Mouse (Mus musculus) forebrain, embryonic 12.5 days (tissue): ENCODE measurements around the gene Rnf7. TPM values are rescaled to one million over a fixed set of nuclear protein-coding genes. Genes with fewer than 3 reads are reported as not detected.

ENCODE experiments used
- ATAC-seq: fragments of 200-750 bp; cut with Nextera tagmentation; 2 replicates; pipeline ENCODE4 v1.8.0; 2017; ENCODE audit warnings: moderate TSS enrichment; ENCODE audit not compliant: low FRiP score
- H3K27ac ChIP-seq: fragments of 300-500 bp; sonication (generic); 2 replicates; pipeline ENCODE4 v1.5.1; 2016; ENCODE audit warnings: mild to moderate bottlenecking
- H3K27me3 ChIP-seq: fragments of 300-500 bp; sonication (generic); 2 replicates; pipeline ENCODE4 v1.6.1; 2016; ENCODE audit warnings: mild to moderate bottlenecking
- H3K36me3 ChIP-seq: fragments of 300-500 bp; sonication (generic); replicated peaks from 2 replicates; pipeline ENCODE4 v1.6.1; 2016; ENCODE audit warnings: mild to moderate bottlenecking
- H3K4me1 ChIP-seq: fragments of 300-500 bp; sonication (generic); 2 replicates; pipeline ENCODE4 v1.6.1; 2016
- H3K4me2 ChIP-seq: fragments of 300-500 bp; sonication (generic); 2 replicates; pipeline ENCODE4 v1.6.1; 2016; ENCODE audit warnings: mild to moderate bottlenecking, moderate library complexity
- H3K4me3 ChIP-seq: fragments of 300-500 bp; sonication (generic); replicated peaks from 2 replicates; pipeline ENCODE4 v1.5.1; 2016; ENCODE audit warnings: mild to moderate bottlenecking
- H3K9ac ChIP-seq: fragments of 300-500 bp; sonication (generic); 2 replicates; pipeline ENCODE4 v1.6.1; 2016; ENCODE audit warnings: mild to moderate bottlenecking
- H3K9me3 ChIP-seq: fragments of 300-500 bp; sonication (generic); 2 replicates; pipeline ENCODE4 v1.6.1; 2016
- WGBS: fragments of 180-500 bp; shearing (Covaris S2); methylation state at CpG from one replicate; pipeline ENCODE4 v1.1.7; 2016; 5-methylcytosine and 5-hydroxymethylcytosine counted together
- polyA plus RNA-seq: library from polyadenylated mRNA; unstranded; fragments of >200 nt; fragmentation: Nextera tagmentation; extraction: Ambion mirVana; gene quantifications from 2 replicates; pipeline ENCODE4 v1.2.1, GENCODE M21; 2016

The Rnf7 gene
- polyA plus RNA-seq, 1 experiment from 2014 or later, result 231 TPM

DNA sequence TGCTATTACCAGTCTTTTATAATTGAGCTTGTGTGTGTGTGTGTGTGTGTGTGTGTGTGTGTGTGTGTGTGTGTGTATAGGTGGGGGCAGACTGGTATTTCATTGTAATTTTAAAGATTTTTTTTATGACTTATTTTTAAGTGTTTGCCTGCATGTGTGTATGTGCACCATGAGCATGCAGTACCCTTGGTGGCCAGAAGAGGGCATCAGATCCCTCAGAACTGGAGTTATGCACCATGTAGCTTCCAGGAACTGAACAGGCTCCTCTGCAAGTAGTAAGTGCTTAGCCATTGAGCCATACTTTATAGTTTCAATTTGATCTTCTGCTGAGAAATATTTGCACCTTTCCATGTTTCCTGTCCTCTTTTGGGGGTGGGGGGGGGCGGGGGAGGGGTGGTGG, 16.9 kb downstream of the Rnf7 start:
- no peak overlapping the region for H3K4me2 ChIP-seq
- peaks cover 15% of the 10 kb centered on the region; the same call in 1 of the 2 replicates for H3K36me3 ChIP-seq
- peaks cover 15% of the 10 kb centered on the region for H3K4me1 ChIP-seq
- peaks cover 12% of the 10 kb centered on the region for H3K9me3 ChIP-seq
- H3K27ac ChIP-seq, result no peak overlapping the region
- no peaks in the 10 kb centered on the region for H3K27me3 ChIP-seq
- no peak overlapping the region for H3K9ac ChIP-seq
- no peak overlapping the region for H3K4me3 ChIP-seq
- 67% methylated on average over 1 of the region's 1 CpGs for WGBS
- no peak for ATAC-seq

DNA sequence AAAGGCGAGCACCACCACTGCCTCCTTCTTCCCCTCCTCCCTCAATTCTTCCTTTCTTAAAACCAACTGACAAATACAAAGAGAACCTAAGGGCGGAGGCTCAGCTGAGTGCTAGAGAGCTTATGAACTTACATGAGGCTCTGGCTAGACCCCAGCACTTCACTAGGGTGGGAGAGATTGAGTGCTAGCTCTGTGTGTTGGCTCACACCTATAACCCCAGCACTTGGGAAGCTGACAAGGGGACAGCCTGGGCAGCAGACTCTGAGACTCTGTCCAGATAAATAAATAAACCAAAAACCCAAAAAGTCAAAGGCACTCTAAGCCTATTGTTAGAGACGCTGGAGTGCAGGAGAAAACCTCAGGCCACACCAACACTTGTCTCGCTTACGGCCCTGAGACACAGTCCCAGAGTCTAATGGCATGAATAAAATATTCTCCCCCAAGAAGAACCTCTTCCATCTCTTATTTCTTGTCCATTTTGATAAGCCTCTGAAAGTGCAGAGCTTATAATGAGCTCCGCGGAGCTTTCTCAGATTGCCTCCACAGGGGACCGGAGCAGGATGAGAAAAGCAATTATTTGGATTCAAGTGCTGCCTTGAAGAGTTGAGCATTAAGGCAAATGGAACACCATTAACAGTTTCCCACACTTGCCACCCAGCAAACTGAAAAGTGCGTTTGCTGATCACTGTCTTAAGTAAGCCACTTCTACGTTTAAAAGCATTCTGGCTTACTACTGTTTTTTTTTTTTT, 18.2 kb downstream of the Rnf7 start:
- Histone ChIP-seq H3K4me3 (no peak overlapping the region), H3K27me3 (no peaks in the 10 kb centered on the region), H3K27ac (peak overlapping the region; percentile 65), H3K4me2 (no peak overlapping the region), H3K9me3 (peaks cover 12% of the 10 kb centered on the region), H3K9ac (no peak overlapping the region), H3K36me3 (peaks cover 9% of the 10 kb centered on the region; the same call in 1 of the 2 replicates), H3K4me1 (peaks cover 15% of the 10 kb centered on the region)
- 25% methylated on average over 10 of the region's 10 CpGs for WGBS
- ATAC-seq, result peak; percentile 27; the same call in 1 of the 2 replicates

DNA sequence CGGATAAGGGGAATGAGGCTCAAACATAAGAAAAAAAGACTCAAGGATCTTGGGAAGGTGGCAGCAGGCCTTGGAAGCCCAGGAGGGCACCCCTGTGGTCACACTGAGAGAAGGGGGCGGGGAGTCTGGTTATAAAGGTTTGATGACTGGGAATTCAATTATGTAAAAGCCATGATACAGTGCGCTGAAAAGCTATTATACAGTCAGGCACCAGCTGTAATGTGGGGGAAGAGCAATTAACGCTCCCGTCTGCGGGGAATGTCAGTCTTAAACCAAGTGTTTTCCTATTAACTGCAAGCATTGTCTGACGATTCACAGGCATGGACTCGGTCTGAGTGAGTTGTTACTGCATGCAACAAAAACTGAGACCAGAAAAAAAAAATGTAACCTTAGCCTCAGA, 22.9 kb downstream of the Rnf7 start:
- Histone ChIP-seq H3K4me2 (no peak overlapping the region), H3K9ac (no peak overlapping the region), H3K27ac (peak overlapping the region; percentile 57), H3K4me1 (peaks cover 19% of the 10 kb centered on the region), H3K27me3 (no peaks in the 10 kb centered on the region), H3K4me3 (no peak overlapping the region), H3K36me3 (no peaks in the 10 kb centered on the region), H3K9me3 (no peaks in the 10 kb centered on the region)
- 40% methylated on average over 8 of the region's 8 CpGs for WGBS
- ATAC-seq, result peak; percentile 56; the same call in 1 of the 2 replicates

DNA sequence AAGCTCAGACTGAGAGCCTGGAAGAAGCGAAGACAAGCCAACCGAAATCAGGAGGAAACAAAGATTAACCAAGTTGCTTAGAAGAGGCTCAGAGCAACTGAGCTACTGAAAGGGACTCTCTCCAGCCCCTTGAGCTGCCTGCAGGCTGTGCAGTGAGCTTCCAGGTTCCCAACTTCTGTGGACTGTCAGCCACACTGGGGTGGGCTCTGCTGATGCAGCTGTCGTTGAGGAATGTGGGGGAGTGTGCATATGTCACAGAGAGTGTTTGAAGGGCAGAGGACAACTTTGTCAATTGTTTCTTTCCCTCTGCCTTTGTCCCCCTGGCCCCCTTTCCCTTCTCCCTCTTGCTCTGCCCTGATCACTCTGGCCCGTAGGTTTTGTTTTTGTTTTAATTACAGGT, 25.5 kb downstream of the Rnf7 start:
- Histone ChIP-seq H3K9ac (no peak overlapping the region), H3K9me3 (no peaks in the 10 kb centered on the region), H3K4me2 (no peak overlapping the region), H3K4me3 (no peak overlapping the region), H3K27me3 (peaks cover 6% of the 10 kb centered on the region; the same call in 1 of the 2 replicates), H3K36me3 (no peaks in the 10 kb centered on the region), H3K27ac (no peak overlapping the region), H3K4me1 (peaks cover 6% of the 10 kb centered on the region; the same call in 1 of the 2 replicates)
- 87% methylated on average over 4 of the region's 4 CpGs for WGBS
- no peak for ATAC-seq

DNA sequence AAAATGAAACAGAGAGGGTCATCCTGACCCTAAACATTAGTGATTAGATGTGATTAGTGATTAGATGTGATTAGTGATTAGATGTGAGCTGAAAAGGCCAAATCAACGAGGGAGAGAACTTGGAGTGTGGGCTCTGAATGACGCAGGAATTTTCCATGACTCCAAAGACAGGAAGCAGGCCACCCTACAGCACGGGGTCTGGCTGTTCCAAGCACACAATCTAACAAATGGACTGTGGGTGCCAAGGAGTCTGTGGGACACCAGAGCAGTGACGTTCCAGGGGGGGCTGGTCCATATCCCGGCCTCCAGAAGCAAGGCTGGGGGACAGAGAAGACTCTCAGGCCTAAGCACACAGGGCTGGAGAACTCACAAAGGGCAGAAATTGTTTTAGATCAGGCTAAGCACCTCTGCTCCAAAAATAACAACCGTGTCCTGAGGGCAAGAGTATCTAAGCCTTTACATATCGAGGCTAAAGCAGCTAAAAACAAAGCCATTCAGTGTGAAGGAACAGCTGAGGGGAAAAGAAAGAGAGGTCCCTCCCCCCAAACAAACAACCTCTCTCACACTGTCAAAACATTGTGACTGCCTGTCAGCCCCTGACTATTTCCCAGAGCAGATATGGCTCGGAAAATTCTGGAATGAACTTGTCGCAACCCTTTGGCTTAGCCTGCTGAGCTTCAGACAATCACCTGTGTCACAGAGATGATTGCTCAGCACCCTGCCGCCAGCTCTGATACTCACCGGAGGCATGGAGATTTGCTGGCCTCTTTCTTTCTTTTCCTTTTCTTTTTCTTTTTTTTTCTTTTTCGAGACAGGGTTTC, 27.4 kb downstream of the Rnf7 start:
- Histone ChIP-seq H3K4me2 (no peak overlapping the region), H3K36me3 (no peaks in the 10 kb centered on the region), H3K9ac (no peak overlapping the region), H3K27me3 (peaks cover 6% of the 10 kb centered on the region; the same call in 1 of the 2 replicates), H3K4me3 (no peak overlapping the region), H3K27ac (no peak overlapping the region), H3K4me1 (peaks cover 6% of the 10 kb centered on the region; the same call in 1 of the 2 replicates), H3K9me3 (no peaks in the 10 kb centered on the region)
- 38% methylated on average over 12 of the region's 12 CpGs for WGBS
- ATAC-seq, result no peak

DNA sequence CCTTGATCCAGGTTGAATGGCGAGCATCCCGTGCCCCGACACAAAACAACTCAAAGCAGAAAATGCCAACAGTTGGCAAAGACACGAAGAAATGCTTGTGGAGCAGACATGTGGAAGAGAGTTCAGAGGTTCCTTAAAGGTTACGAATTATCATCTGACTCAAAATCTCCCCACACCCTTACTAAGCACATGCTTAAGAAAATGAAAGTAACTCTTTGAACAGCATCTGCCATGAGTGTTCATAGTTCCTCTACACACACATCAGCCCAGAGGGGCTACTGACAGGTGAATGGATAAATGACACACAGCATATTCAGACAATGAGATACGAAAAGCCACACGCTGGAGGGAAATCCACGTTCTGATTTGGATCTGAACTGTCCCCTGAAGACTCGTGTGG, 29.0 kb downstream of the Rnf7 start:
- no peak overlapping the region for H3K4me3 ChIP-seq
- ATAC-seq, result no peak
- no peak overlapping the region for H3K9ac ChIP-seq
- 94% methylated on average over 9 of the region's 9 CpGs for WGBS
- peaks cover 6% of the 10 kb centered on the region; the same call in 1 of the 2 replicates for H3K27me3 ChIP-seq
- no peaks in the 10 kb centered on the region for H3K36me3 ChIP-seq
- no peak overlapping the region for H3K27ac ChIP-seq
- H3K4me2 ChIP-seq, result no peak overlapping the region
- no peaks in the 10 kb centered on the region for H3K9me3 ChIP-seq
- H3K4me1 ChIP-seq, result peaks cover 6% of the 10 kb centered on the region; the same call in 1 of the 2 replicates

DNA sequence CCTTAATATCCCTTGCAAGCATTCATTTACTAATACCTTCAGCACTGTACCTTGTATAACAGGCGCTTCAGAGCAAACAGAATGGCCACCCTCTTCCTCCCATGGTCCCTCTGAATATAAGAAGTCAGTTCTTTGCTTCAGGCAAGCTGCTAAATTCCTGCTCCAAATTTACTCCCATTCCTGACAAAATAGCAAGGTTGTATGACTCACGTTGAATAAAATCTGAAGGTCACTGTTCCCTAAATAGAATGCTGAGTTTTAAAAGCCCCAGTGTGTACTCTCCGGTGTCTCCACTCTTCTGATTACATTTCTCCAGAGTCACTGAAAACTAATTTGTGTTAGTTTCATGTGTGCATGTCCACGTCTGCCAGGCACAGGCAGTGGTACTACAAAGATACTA, 33.1 kb downstream of the Rnf7 start:
- WGBS, result 85% methylated on average over 4 of the region's 4 CpGs
- ATAC-seq, result no peak
- no peak overlapping the region for H3K4me3 ChIP-seq
- no peaks in the 10 kb centered on the region for H3K9me3 ChIP-seq
- no peak overlapping the region for H3K27ac ChIP-seq
- H3K36me3 ChIP-seq, result no peaks in the 10 kb centered on the region
- peaks cover 9% of the 10 kb centered on the region; the same call in 1 of the 2 replicates for H3K4me1 ChIP-seq
- H3K27me3 ChIP-seq, result peaks cover 17% of the 10 kb centered on the region; the same call in 1 of the 2 replicates
- H3K4me2 ChIP-seq, result no peak overlapping the region
- H3K9ac ChIP-seq, result no peak overlapping the region

DNA sequence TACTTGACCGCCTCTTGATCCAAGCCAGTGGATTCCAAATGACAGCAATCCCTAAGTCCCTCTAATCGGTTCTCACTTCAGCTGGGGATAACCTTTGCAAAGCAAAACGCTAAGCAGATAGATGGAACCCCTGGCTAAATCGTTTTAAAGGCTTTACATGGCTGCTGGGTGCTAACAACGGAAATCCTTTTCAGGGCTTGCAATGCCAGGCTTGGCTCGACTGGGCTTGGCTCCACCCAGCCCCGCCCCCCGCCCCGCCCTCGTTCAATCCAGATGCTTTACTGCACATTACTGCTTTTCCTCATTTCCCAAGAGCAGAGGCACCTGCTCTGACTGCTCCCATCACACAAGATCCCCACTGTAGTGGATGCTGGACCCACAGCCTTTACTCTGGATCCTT, 36.4 kb downstream of the Rnf7 start:
- Histone ChIP-seq H3K27me3 (peaks cover 38% of the 10 kb centered on the region), H3K9ac (no peak overlapping the region), H3K9me3 (no peaks in the 10 kb centered on the region), H3K4me2 (peak overlapping the region; percentile 19), H3K4me3 (no peak overlapping the region), H3K27ac (no peak overlapping the region), H3K4me1 (peaks cover 27% of the 10 kb centered on the region), H3K36me3 (no peaks in the 10 kb centered on the region)
- no peak for ATAC-seq
- WGBS, result 15% methylated on average over 10 of the region's 10 CpGs

DNA sequence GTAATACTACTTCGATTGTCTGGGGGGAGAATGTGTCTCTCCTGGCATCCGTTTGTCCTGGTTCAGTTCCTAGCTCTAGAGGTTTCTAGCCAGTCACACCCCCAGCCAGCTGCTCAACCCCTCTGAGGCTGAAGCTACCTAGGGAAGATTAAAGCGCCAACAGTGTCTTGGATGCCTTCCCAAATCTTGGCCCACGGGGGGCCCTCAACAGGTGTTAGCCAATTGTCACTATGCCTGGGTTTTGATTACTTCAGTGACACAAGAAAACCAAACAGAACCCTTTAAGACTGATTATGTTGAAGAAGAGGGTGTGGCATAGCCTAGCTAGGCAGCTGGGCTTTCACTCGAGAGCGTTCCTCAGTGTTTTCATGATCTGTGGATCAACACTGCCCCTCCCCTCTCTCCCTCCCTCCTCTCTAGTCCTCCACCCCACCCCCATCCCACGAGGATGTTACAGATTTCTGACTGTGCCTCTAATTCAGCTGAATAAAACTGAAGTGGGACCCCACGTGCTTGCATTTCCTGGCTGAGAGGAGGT, 40.1 kb downstream of the Rnf7 start:
- peak overlapping the region; percentile 74; the same call in 1 of the 2 replicates for H3K27ac ChIP-seq
- H3K4me2 ChIP-seq, result peak overlapping the region; percentile 77
- H3K36me3 ChIP-seq, result no peaks in the 10 kb centered on the region
- peaks cover 55% of the 10 kb centered on the region for H3K27me3 ChIP-seq
- peak overlapping the region; percentile 44 for H3K4me3 ChIP-seq
- ATAC-seq, result peak; percentile 55
- H3K9ac ChIP-seq, result peak overlapping the region; percentile 61
- H3K4me1 ChIP-seq, result peaks cover 33% of the 10 kb centered on the region
- WGBS, result 4% methylated on average over 8 of the region's 8 CpGs
- no peaks in the 10 kb centered on the region for H3K9me3 ChIP-seq

DNA sequence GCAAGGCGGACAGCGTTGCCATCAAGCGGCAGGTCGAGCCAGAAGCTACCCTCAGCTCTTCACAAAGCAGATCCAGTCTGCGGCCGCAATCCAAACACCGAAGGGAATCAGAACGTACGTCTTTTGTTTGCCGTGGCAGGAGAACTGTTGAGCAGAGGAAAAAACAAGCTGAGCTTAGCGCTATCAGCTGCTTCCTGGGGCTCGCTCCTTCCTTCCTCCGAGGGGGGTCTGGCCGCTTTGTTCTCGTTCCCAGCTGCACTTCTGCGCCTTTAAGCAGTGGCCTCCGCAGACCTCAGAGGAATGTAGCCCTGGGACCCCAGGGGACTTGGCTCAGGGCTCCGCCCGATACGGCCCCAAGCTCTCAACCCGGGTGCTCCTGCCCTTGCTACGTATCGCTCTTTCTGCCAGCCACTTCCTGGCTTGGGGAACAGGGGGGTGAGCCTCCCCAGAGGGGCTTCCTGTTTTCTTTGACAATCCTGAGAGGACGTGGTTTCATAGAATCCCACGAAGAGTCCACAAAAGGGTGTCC, 40.6 kb downstream of the Rnf7 start:
- Histone ChIP-seq H3K27ac (peak overlapping the region; percentile 74), H3K4me2 (peak overlapping the region; percentile 77), H3K9me3 (no peaks in the 10 kb centered on the region), H3K4me3 (peak overlapping the region; percentile 44), H3K36me3 (no peaks in the 10 kb centered on the region), H3K27me3 (peaks cover 55% of the 10 kb centered on the region), H3K9ac (peak overlapping the region; percentile 61), H3K4me1 (peaks cover 33% of the 10 kb centered on the region)
- ATAC-seq, result peak; percentile 75
- under 1% methylated on average over 25 of the region's 25 CpGs for WGBS

DNA sequence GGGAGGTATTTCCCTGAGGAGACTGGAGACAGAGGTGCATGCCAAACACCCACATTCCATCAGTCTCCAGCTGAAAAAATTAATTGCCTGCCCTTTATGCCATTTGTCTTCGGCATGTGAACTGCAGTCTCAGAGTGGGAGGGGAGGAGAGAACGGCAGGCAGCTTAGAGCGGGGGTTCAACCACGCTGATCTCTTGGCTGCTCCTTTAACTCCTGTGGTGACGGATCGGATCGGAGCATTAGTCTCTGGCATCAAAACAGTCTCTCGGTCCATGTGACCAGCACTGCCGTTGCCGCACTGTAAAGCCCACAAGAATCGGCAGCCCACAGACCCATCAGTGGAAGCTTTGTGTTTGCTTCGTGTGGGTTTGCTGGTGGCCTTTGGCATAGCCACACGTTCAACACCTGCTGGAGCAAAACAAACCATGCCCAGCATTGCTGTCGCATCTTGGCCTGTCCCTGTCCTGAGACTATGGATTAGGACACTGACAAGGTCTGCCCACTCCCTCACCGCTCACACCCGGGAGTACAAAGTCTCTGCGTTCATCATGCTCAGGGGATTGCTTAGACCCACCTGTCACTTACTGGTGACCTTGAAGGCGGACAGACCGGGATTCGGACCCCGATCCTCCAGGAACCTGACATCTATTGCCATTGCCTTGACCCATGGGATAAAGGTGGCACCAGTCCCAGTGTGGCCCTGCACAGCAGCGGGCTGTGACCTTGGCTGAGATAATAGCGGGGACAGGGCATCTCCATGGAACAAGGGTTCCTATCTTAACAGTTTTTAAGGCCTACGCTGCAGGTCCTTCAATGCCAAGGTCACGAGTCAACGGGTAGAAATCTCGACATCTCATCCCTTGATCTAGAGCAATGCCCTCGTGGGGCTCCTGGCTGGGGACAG, 41.3 kb downstream of the Rnf7 start:
- peak overlapping the region; percentile 61 for H3K9ac ChIP-seq
- H3K4me2 ChIP-seq, result peak overlapping the region; percentile 77
- H3K9me3 ChIP-seq, result no peaks in the 10 kb centered on the region
- 8% methylated on average over 28 of the region's 28 CpGs for WGBS
- peaks cover 30% of the 10 kb centered on the region for H3K4me1 ChIP-seq
- peaks cover 55% of the 10 kb centered on the region for H3K27me3 ChIP-seq
- H3K36me3 ChIP-seq, result no peaks in the 10 kb centered on the region
- peak overlapping the region; percentile 44 for H3K4me3 ChIP-seq
- peak overlapping the region; percentile 74; the same call in 1 of the 2 replicates for H3K27ac ChIP-seq
- peak; percentile 28; the same call in 1 of the 2 replicates for ATAC-seq
